Mouse (Mus musculus) cerebellum, adult 2 months (tissue): ENCODE data around the gene Arrb1.

Source experiments
- CTCF ChIP-seq: fragments of 200-500 bp; IDR thresholded peaks from 2 replicates; pipeline ENCODE4 v1.5.1; 2011; ENCODE audit warnings: low read depth, mild to moderate bottlenecking, control low read depth, low read length, moderate library complexity, borderline replicate concordance; ENCODE audit not compliant: insufficient read depth
- POLR2A ChIP-seq: fragments of 200-500 bp; IDR thresholded peaks from 2 replicates; pipeline ENCODE4 v1.6.1; 2011; ENCODE audit warnings: low read length, control low read depth, borderline replicate concordance; ENCODE audit not compliant: insufficient read depth

DNA sequence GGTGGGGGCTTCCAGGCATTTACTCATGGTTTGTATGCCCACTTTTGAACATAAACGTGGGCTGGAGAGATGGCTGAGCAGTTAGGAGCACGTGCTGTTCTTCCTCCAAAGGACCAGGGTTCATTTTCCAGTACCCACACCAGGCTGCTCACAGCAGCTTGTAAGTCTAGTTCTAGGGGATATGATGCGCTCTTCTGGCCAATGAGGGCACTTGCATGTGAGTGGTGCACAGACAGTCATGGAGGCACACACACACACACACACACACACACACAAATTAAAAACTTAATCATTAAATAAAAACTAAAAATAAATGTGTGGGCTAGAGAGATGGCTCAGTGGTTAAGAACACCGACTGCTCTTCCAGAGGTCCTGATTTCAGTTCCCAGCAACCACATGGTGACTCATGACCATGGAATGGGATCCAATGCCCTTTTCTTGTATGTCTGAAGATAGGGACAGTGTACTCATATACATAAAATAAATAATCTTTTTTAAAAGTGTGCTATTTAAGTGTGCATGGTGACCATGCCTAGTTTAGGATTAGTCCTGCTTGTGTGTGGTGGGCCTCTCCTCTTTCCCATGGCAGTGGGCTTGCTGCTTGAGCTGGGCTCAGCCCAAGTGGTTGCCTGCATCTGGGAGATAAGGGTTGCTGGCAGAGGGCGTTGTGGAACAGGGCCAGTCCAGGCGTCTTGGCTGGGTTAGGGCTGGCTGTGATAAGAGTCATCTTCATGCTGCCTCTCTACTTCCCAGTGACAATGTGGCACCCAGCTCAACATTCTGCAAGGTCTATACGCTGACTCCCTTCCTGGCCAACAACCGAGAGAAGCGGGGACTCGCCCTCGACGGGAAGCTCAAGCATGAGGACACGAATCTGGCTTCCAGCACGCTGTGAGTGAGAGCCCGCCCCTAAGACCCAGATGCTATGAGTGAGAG lies 58.9 kb downstream of the Arrb1 start:
- TF ChIP-seq POLR2A (no peak), CTCF (no peak)
